Mouse (Mus musculus) urinary bladder, postnatal 14 days (tissue): ENCODE results near the gene Rbm5.
A peak's percentile ranks its signal among the peaks of the same experiment; 100 is the strongest.

ENCODE experiments used
- DNase-seq: peaks from one replicate; pipeline ENCODE4 v3.0.0; 2021; ENCODE audit warnings: low spot score

Gene Rbm5

GRCm38 (mm10) chr9:107770374-107771290 lies at the start of gene Rbm5:
Gene Rbm5, minus strand, starts transcription at chr9:107770996.
- peak; percentile 94 for DNase-seq

GRCm38 (mm10) chr9:107812132-107812531 lies 41.3 kb upstream of the Rbm5 start:
- DNase-seq, result no peak

GRCm38 (mm10) chr9:107810985-107811384 lies 40.2 kb upstream of the Rbm5 start:
- no peak for DNase-seq

- no peak for DNase-seq
Measured at GRCm38 (mm10) chr9:107791714-107792113, 20.9 kb upstream of the Rbm5 start.

GRCm38 (mm10) chr9:107782536-107783203 lies 11.9 kb upstream of the Rbm5 start:
- no peak for DNase-seq

- no peak for DNase-seq
Measured at GRCm38 (mm10) chr9:107776809-107777208, 6.0 kb upstream of the Rbm5 start.

GRCm38 (mm10) chr9:107774411-107774810 lies 3.6 kb upstream of the Rbm5 start:
- DNase-seq, result no peak

- DNase-seq, result no peak
Measured at GRCm38 (mm10) chr9:107771782-107772181, 986 bp upstream of the Rbm5 start.

GRCm38 (mm10) chr9:107770037-107770373 lies 791 bp downstream of the Rbm5 start:
- DNase-seq, result no peak

GRCm38 (mm10) chr9:107769445-107770000 lies 1.3 kb downstream of the Rbm5 start:
- no peak for DNase-seq

- no peak for DNase-seq
Measured at GRCm38 (mm10) chr9:107768851-107769250, 1.9 kb downstream of the Rbm5 start.

GRCm38 (mm10) chr9:107759593-107759992 lies 11.2 kb downstream of the Rbm5 start:
- DNase-seq, result no peak

- no peak for DNase-seq
Measured at GRCm38 (mm10) chr9:107750378-107750777, 20.4 kb downstream of the Rbm5 start.

GRCm38 (mm10) chr9:107748063-107748462 lies 22.7 kb downstream of the Rbm5 start:
- no peak for DNase-seq

- no peak for DNase-seq
Measured at GRCm38 (mm10) chr9:107747310-107747709, 23.5 kb downstream of the Rbm5 start.

- DNase-seq, result no peak
Measured at GRCm38 (mm10) chr9:107746679-107747078, 24.1 kb downstream of the Rbm5 start.

GRCm38 (mm10) chr9:107744061-107744460 lies 26.7 kb downstream of the Rbm5 start:
- no peak for DNase-seq

- no peak for DNase-seq
Measured at GRCm38 (mm10) chr9:107738841-107739202, 32.0 kb downstream of the Rbm5 start.

GRCm38 (mm10) chr9:107738020-107738840 lies 32.6 kb downstream of the Rbm5 start:
- DNase-seq, result peak; percentile 86

GRCm38 (mm10) chr9:107736185-107736485 lies 34.7 kb downstream of the Rbm5 start:
- peak; percentile 56 for DNase-seq

GRCm38 (mm10) chr9:107735356-107736184 lies 35.2 kb downstream of the Rbm5 start:
- no peak for DNase-seq
